Mouse (Mus musculus): ENCODE data around the gene Atp2b1.

Gene Atp2b1

GRCm38 (mm10) chr10:98916781-98917340 is 2.7 kb downstream of the Atp2b1 start:
- DNase-seq, result no peak

DNA sequence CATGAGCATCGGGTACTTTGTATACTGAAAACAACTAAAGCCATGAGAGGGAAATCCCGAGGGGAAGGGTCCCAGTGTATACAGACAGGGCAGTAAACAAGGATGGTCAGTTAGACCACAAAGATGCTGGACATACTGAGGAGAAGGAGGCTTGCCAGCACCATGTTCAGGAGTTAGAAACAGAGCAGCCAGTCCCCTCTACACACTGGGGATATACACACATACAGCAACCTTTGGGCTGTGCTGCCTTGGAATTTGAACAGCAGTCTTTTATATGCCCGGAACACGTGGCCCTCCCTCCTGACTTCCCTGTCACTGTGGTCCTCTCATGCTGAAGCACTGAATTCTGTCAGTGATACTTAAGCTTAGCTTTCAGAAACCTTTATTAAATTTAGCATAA is 10.9 kb downstream of the Atp2b1 start:
- DNase-seq, result no peak

DNA sequence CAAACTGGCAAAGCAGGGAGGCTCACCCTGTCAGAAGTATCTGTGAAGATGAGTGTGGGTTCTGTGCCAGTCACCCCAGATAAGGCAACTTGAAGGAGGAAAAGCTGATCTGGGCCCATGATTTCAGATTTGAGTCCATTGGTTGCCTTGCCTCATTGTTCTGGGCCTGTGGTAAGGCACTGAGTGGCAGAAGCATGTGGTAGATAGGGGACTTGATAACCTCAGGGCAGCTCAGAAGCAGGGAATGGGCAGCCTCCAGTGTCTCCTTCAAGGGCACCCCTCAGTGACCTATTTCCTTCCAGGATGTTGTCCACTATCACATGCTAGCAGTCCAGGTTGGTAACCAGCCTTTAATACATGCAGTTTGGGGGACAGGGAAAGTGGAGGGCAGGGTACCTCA is 12.8 kb downstream of the Atp2b1 start:
- no peak for DNase-seq

DNA sequence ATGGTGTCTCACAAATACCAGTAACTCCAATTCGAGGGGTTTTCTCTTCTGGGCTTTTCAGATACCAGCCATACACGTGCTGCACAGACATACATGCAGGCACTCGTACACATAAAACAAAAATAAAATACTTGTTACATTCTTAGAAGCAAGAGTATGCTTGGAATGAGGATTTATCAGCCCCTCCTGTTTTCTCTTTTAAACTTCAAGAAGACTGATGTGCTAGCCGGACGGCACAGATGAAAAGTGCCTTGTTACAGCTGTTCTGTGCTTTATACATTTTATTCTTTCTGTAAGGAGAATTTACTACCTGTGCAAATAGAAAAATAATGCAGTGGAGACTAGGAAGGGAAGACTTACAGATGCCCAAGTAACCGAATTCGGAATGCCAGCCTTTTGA is 15.2 kb downstream of the Atp2b1 start:
- no peak for DNase-seq

GRCm38 (mm10) chr10:98930143-98930542 is 15.9 kb downstream of the Atp2b1 start:
- no peak for DNase-seq

DNA sequence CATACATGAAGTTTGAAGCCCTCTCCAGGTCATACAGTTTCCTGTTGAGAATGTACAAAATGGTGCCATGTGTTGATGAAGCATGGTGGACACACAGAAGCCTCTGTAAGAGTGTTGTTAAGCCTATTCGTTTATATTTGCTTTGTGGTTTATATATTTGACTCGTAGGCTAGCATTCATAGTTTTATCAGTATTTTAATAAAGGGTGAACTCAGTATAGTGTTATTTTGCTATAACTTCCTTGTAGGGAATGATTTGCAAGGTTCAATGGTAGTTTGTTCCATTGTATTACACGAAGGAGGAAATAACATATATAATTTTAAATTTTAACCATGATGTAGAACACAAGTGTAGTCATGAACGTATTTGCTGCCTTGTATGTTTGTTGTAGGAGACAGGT is 25.9 kb downstream of the Atp2b1 start:
- DNase-seq, result no peak

DNA sequence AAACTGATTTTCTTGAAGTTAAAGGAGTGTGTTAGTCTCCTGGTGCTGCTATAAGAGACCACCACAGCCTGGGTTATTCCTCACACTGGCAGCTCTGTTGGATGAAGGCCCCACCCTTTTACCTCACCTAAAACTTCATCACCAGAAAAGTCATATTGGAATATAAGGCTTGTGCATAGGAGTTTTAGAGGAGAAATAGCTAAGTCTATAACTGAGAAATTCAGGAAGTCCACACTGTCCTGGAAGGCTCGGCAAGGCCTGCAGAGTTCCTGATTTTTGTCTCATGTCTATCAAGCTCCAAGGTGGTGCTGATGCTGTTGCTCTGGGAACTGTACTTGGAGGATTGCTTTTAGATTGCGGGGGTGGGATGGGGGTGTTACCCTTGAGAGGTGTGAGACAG is 26.6 kb downstream of the Atp2b1 start:
- DNase-seq, result no peak

DNA sequence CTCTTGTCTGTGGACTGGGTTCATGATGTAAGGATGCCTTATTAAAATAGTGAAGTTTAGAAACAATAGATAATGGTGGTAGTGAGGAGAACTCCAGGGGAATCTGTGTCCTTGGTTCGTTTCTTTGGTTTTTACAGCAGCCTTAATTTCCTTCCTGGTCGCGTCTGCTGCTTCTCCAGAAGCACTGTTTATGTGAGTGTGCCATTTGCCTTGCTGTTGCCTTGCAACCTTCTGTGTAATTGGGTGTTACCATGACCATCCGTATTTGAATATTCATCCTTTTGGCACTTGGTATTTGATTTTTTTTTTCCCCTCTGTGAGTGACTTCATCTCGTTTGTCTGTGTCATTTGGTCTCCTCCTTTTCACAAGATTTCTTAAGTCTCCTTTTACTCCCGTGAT is 27.8 kb downstream of the Atp2b1 start:
- DNase-seq, result no peak

- no peak for DNase-seq
Observed at GRCm38 (mm10) chr10:98942999-98943398, 28.8 kb downstream of the Atp2b1 start.

GRCm38 (mm10) chr10:98943894-98944293 is 29.7 kb downstream of the Atp2b1 start:
- DNase-seq, result no peak

DNA sequence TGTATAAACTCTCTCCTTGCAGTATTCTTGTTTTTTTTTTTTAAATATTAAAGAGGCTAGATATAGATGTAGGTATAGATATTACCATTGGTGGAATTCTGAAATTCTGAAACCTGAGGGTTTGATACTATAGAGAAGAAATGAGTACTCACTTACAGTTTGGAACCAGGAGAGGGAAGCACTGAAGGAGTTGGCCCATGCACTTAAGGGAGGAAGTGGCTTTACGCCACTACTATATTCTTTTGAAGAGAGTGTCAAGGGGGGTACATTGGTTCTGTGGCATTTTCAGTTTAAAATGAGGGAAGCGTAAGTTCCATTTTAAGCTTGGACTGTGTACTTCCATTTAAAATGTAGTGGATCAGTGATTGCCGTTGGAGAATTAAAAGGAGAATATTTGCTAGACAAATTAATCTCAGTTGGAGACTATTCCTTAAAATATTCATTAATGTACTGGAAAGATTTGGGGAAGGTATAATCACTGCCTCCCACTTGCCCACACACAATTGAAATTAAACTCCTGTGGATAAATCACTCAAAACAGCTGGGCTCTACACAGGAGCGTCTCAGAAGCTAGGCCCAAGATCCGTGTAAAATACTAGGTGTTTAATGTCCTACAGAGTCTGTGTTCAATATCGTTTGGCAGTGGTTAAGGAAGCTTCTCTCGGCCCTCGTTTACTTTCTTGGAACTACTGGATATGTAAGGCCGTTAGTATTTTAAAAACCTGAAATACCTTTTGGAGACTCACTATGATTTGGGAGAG is 32.0 kb downstream of the Atp2b1 start:
- DNase-seq, result no peak

- DNase-seq, result no peak
Observed at GRCm38 (mm10) chr10:98947206-98947605, 33.0 kb downstream of the Atp2b1 start.

DNA sequence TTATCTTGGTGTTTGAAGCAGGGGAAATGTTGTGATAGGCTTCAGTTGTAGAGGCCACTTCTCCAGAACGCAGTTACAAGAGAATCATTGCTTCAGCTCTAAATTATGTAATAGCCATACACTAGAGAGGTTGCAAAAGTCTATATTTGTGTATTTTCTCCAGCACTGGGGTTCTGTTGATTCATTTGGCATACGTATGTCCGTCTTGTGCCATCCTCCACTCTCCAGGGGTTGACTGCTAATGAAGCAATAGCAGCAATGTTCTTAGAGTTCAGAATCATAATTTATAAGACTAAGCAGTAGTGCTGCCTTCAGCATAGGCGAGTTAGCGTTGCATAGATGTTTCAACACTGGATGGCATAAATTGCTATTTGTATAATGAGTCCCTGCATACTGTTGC is 33.9 kb downstream of the Atp2b1 start:
- no peak for DNase-seq

DNA sequence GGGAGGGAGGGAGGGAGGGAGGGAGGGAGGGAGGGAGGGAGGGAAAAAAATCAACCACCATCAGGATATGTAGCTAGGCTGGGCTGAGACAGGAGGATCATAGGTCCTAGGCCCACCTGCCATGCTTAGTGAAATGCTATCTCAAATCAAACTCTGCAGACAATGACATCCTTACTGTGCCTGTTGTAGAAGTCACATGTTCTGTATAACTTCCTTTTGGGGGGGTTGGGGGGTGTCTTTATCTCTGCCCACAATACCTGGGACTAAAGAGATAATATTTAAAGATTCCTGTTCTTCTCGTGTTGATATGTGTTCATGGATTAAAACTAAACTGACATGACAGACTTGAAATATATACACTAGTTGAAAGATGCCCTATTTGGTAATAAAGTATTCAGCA is 35.5 kb downstream of the Atp2b1 start:
- DNase-seq, result no peak

GRCm38 (mm10) chr10:98951286-98952270 is 37.4 kb downstream of the Atp2b1 start:
- no peak for DNase-seq

DNA sequence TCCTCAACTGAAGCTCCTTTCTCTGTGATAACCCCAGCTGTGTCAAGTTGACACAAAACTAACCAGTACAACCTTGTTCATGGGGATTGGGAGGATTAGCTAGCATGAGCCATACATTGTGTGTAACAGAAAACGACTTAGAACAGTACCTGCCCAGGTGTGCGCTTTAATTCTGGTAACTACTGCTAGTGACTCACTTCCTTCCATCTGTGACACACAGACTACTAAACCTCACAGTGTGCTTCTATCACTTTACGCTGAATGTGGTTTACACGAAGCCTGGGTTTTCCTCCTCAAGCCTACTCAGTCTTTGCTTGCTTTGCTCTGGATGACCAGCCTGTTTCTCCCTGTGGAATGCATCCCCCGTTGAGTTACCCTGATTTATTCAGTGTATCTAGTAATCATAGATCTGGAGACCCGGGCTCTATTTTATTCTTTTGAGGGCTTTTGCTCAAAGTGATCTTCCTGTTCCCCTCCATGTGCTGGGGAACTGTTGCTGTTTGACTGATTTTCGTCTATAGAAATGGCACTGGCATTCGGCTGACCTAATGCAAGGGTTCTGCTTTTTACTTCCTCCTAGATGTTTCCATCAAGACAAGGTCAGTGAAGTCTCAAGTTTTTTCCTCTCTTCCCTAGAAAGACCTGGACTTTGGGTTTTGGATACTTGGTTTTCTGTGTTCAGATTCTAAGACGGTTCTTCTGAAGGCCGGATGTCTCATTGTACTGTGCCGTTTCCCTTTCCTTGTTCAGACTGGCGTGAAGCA is 40.2 kb downstream of the Atp2b1 start:
- DNase-seq, result no peak

DNA sequence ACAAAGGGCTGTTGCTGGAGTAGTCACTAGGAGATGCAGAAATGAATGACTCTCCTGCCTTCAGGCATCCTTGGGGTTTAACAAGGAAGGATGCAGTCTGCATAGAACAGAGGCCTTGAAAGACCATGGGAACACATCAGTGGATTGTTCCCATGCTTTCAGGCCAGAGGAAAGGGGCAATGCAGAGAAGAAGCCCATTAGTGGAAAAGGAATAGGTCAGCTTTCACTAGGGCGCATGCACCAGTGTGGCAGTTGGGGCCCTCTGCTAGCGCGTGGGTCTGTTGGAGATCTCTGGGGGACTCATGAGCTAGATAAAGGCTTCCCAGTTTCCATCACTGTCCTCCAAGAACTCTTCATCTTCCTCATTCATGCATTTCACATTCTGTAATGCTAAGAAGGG is 41.9 kb downstream of the Atp2b1 start:
- no peak for DNase-seq

DNA sequence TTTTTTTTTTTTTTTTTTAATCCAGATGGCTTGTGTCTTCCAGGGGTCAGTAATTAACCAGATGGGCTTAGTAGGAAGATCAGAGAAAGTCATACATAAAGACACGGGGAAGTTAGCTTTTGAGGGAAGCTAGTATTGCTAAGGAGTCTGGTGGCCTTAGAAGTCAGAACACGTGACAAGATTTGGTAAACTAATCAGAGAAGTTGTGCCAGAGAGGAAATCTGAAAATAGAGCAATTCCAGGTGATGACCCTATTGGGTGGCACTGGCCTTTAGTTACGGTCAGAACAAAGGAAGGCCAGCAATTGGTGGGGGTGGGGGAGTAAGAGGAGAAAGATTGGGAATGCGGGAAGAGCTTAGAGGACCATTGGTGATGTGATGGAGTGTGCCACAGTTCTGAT is 44.5 kb downstream of the Atp2b1 start:
- no peak for DNase-seq

- no peak for DNase-seq
Observed at GRCm38 (mm10) chr10:98959385-98959784, 45.2 kb downstream of the Atp2b1 start.

DNA sequence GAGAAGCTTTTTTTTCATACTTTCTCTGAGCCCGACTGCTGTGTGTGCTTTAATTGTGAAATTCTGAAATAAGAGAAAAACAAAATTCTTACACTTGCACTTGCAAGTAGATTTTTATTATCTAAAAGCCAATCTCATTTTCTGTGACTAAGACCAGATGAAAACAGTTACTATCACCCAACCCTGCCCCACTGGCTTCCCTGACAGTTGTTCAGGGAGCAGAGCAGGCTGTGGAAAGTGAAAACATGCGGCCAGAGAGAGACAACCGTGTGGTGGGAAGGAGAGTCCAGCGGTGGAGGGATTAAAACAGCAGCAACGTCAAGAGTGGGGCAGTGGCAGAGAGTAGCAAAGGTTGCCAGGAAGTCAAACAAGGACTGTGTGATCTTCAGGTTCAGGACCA is 46.7 kb downstream of the Atp2b1 start:
- DNase-seq, result no peak

GRCm38 (mm10) chr10:98962092-98962491 is 47.9 kb downstream of the Atp2b1 start:
- no peak for DNase-seq

DNA sequence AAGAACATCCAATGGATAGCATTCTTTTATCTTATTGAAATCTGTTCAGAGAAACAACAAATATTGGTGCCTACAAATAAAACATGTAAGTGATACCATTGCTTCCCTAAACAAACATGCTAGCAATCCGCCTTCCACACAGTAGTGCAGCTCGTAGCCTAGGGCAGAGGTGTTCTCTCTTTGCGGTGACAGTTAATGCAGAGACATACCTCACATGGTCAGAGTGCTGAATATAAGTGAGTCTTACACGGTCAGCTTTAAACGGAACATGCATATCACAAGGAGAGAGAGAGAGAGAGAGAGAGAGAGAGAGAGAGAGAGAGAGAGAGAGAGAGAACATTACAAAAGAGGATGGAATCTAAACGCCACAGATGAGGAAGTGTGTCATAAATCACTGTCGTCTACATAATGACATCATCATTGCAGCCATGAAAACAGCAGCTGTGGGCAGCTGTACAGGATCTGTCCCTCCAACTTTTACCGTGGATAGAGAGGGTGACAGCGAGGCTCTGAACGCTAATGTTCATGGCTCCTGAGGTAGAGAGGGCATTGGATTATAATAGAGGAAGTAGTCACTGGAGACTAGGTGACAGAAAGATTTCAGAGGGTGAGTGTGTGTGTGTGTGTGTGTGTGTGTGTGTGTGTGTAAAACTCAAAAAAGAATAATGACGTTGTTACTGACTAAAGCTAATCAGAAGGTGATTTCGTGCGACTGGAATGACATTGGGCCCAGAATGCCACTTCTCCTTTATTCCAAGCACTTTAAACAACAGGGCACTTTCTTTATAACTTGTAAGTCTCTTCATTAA is 52.4 kb downstream of the Atp2b1 start:
- no peak for DNase-seq

All from cerebellum, adult 11-12 months (tissue).